Mouse (Mus musculus) CH12F3 (cell line): ENCODE results near the gene Hspg2.

Experiments used
- in situ Hi-C: fragments of 300-500 bp; cut with MboI; formaldehyde crosslinking; loops from 2 replicates; pipeline ENCODE4 v1.14.3; 2020; ENCODE audit warnings: low sequenced_read_pairs

The Hspg2 gene

GRCm38 (mm10) chr4:137609702-137610101 lies 141.1 kb downstream of the Hspg2 start:
- in situ Hi-C loops = no loop called here

DNA sequence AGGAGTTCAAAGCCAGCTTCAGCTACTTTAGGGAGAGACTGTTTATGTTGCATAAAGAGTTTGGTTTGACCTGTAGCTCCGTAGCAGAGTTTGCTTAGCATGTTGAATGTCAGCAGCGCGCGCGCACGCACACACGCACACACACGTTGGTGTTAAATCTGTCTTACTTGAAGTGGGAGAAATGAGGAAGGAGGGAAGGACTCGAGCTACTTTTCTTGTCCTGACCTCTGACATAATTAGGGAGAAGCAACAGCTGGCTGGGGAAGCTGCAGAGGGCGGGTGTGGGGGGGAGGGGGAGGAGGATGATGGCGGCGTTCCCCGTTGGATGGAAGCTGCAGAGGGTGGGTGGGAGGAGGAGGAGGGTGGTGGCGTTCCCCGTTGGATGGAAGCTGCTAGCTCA lies 141.7 kb downstream of the Hspg2 start:
- in situ Hi-C loops = no loop called here
